Mouse (Mus musculus): ENCODE measurements at regions not wholly inside any gene's neighbourhood (a gene's known extent, or its start where the extent isn't known, plus 50 kb on each side); places are given as distances from the start of the nearest gene placed in this dataset.

DNA sequence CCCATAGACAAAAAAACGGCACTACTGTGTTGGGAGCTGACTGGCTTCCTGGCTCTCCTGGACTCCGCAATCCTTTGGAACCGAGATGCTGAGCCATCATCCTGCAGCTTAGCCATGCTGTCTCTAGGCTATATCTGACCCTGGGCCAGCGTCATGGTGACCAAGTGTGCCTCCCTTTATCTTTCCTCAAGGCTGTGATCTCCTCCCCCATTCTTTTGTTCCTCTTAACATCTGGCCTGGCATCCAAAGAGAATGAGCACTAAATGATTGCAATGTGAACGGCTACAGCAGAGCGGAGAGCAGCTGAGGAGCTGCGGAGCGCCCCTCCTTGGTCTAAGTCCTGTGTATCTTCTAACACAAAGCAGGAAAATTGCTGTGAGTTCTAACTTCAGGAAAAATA is 67.2 kb upstream of the Slc22a12 start:
- TF ChIP-seq CTCF (IDR thresholded peaks at IDR 0.05; ENCODE audit: low read depth) (no peak), EP300 (IDR thresholded peaks at IDR 0.05; ENCODE audit: low read depth) (no peak)

Data from liver, postnatal 0 days (tissue).